Mouse (Mus musculus) effector memory CD4-positive, alpha-beta T cell, adult 7 months (primary cell): Measurements from ENCODE around the gene Atp6v0e2. TPM values are rescaled to one million over a fixed set of nuclear protein-coding genes. Genes with fewer than 3 reads are reported as not detected.

Source experiments
- polyA plus RNA-seq: library from polyadenylated mRNA; unstranded; fragments of 100-300 nt; shearing (Covaris generic); gene quantifications from one replicate; pipeline ENCODE4 v1.2.1, GENCODE M21; 2017

Gene Atp6v0e2
- not detected for polyA plus RNA-seq

DNA sequence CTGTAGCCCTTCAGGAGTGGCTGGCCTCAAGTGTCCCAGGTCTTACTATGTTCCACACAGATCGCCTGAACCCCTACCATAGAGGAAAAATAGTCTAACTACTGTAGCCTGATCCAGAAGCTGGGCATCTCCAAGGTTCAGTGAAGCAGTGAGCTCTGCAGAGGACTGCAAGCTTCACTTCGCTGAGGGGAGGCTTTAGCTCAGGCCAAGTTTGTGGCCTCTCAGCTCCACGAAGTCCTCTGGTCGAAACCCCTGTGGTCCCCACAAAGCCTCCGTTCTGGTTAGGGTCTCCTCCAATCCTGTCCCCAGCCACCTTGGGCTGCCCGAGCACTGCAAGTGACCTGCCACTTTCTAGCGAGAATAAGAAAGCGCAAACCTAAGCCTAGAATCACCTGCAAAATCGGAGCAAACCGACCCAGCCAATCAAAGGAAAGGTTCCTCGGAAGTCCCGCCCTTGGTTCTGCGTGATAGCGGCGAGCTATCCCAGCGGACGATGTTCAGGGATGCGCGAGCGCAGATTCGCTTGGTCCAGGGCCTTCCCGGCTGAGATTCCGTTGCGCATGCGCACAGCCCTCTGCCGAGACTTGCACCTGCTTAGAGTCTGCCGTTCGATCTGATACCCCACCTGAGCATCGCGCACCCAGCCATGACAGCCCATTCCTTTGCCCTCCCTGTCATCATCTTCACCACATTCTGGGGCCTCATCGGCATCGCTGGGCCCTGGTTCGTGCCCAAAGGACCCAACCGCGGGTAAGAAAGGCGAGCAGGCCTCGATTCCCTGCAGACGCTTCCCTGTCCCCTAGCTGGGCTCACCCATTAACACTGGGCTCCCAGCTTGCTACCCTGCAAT lies at the start of gene Atp6v0e2:
Gene Atp6v0e2, plus strand, starts transcription at position 511 of the 850 bp plus-strand sequence.

GRCm38 (mm10) chr6:48554280-48555103 lies 17.1 kb downstream of the Atp6v0e2 start, which contains the start of gene Lrrc61:
Gene Lrrc61 (plus strand): TSS chr6:48554796.

DNA sequence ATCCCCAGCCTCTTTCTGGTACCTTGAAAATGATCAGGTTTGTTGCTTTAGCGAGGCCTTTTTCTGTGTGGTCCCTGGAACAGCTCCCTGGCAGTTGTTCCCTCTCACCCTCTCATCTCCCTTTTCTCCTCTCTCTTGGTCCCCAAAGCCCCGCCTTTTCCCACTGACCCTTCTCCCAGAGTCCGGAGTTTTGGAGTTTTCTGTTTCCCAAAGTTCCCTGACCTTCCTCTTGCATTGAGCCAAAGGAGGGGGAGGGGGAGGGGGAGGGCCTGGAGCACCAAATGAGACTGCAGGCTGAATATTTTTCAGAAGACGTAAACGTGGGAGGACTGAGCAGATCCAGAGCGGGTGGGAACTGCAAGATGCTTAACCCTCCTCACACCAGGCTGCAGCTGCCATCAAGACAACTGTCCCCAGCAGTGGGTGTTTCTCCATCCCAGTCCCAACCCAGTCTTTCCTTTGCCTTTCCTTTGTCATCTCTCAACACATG lies 35.2 kb downstream of the Atp6v0e2 start, which contains the start of gene Rarres2:
Gene Rarres2, minus strand, starts transcription at position 218 of the 490 bp plus-strand sequence.

GRCm38 (mm10) chr6:48589194-48589750 lies 51.9 kb downstream of the Atp6v0e2 start, which contains the start of gene Gm45021:
Gene Gm45021 (plus strand): TSS chr6:48589610.

Other genes starting within 250 kb of the Atp6v0e2 start
- gene Krba1, start 142.0 kb upstream of the Atp6v0e2 start, polyA plus RNA-seq: 16.9 TPM
- 4.8 TPM for gene Zfp467, start 91.8 kb upstream of the Atp6v0e2 start, polyA plus RNA-seq
- 0.05 TPM for gene Sspo, start 89.4 kb upstream of the Atp6v0e2 start, polyA plus RNA-seq
- gene Lrrc61, start 17.2 kb downstream of the Atp6v0e2 start, polyA plus RNA-seq: 10.0 TPM
- not detected for gene Rarres2, start 35.2 kb downstream of the Atp6v0e2 start, polyA plus RNA-seq
- not detected for gene Gm45021, start 52.0 kb downstream of the Atp6v0e2 start, polyA plus RNA-seq
- gene Repin1, start 56.3 kb downstream of the Atp6v0e2 start, polyA plus RNA-seq: 7.4 TPM
- gene Gm44965, start 56.3 kb downstream of the Atp6v0e2 start, polyA plus RNA-seq: not detected
- gene Zfp775, start 64.4 kb downstream of the Atp6v0e2 start, polyA plus RNA-seq: 5.4 TPM
- gene AI854703, start 89.1 kb downstream of the Atp6v0e2 start, polyA plus RNA-seq: 2.3 TPM
- gene Gimap8, start 109.6 kb downstream of the Atp6v0e2 start, polyA plus RNA-seq: 153 TPM
- gene Gimap9, start 138.5 kb downstream of the Atp6v0e2 start, polyA plus RNA-seq: 227 TPM
- gene Gimap4, start 146.9 kb downstream of the Atp6v0e2 start, polyA plus RNA-seq: 1,382 TPM
- gene Gimap6, start 170.6 kb downstream of the Atp6v0e2 start, polyA plus RNA-seq: 1,646 TPM
- gene Gm28053, start 181.0 kb downstream of the Atp6v0e2 start, polyA plus RNA-seq: 21.6 TPM
- 295 TPM for gene Gimap7, start 181.0 kb downstream of the Atp6v0e2 start, polyA plus RNA-seq
- gene Gimap1, start 201.4 kb downstream of the Atp6v0e2 start, polyA plus RNA-seq: 413 TPM
- 201 TPM for gene Gimap5, start 208.6 kb downstream of the Atp6v0e2 start, polyA plus RNA-seq
- 1,655 TPM for gene Gimap3, start 233.2 kb downstream of the Atp6v0e2 start, polyA plus RNA-seq